Mouse (Mus musculus) embryonic facial prominence, embryonic 12.5 days (tissue): ENCODE measurements around the gene Hnrnph3. TPM values are rescaled to one million over a fixed set of nuclear protein-coding genes. Genes with fewer than 3 reads are reported as not detected.
"Not testable (repeated sequence)": the region's sequence is repeated elsewhere in the genome, so short reads cannot be mapped to it uniquely, and the experiment has no call there.

Experiments
- ATAC-seq: fragments of 200-750 bp; cut with Nextera tagmentation; 2 replicates; pipeline ENCODE4 v1.8.0; 2017; ENCODE audit not compliant: insufficient number of reproducible peaks, insufficient read depth, low FRiP score, low TSS enrichment
- H3K27ac ChIP-seq: fragments of 300-500 bp; sonication (generic); 2 replicates; pipeline ENCODE4 v1.5.1; 2016; ENCODE audit warnings: mild to moderate bottlenecking
- H3K27me3 ChIP-seq: fragments of 300-500 bp; sonication (generic); 2 replicates; pipeline ENCODE4 v1.6.1; 2016; ENCODE audit warnings: mild to moderate bottlenecking, moderate library complexity
- H3K36me3 ChIP-seq: fragments of 300-500 bp; sonication (generic); 2 replicates; pipeline ENCODE4 v1.6.1; 2016; ENCODE audit warnings: mild to moderate bottlenecking
- H3K4me1 ChIP-seq: fragments of 300-500 bp; sonication (generic); 2 replicates; pipeline ENCODE4 v1.6.1; 2016
- H3K4me2 ChIP-seq: fragments of 300-500 bp; sonication (generic); replicated peaks from 2 replicates; pipeline ENCODE4 v1.6.1; 2016; ENCODE audit warnings: mild to moderate bottlenecking, moderate library complexity
- H3K4me3 ChIP-seq: fragments of 300-500 bp; sonication (generic); 2 replicates; pipeline ENCODE4 v1.5.1; 2016; ENCODE audit warnings: mild to moderate bottlenecking
- H3K9ac ChIP-seq: fragments of 300-500 bp; sonication (generic); 2 replicates; pipeline ENCODE4 v1.6.1; 2016; ENCODE audit warnings: mild to moderate bottlenecking, moderate library complexity
- H3K9me3 ChIP-seq: fragments of 300-500 bp; sonication (generic); 2 replicates; pipeline ENCODE4 v1.6.1; 2016; ENCODE audit warnings: mild to moderate bottlenecking, moderate library complexity
- WGBS: fragments of 180-500 bp; shearing (Covaris S2); methylation state at CpG from one replicate; pipeline ENCODE4 v1.1.7; 2016; 5-methylcytosine and 5-hydroxymethylcytosine counted together
- polyA plus RNA-seq: library from polyadenylated mRNA; unstranded; fragments of >200 nt; fragmentation: Nextera tagmentation; extraction: Ambion mirVana; gene quantifications from 2 replicates; pipeline ENCODE4 v1.2.1, GENCODE M21; 2016

Gene Hnrnph3
- polyA plus RNA-seq, 1 experiment from 2014 or later: 176 TPM

- not testable (repeated sequence) for H3K4me2 ChIP-seq, H3K36me3 ChIP-seq, H3K27me3 ChIP-seq, H3K4me1 ChIP-seq, ATAC-seq, H3K9ac ChIP-seq, H3K4me3 ChIP-seq, H3K27ac ChIP-seq, H3K9me3 ChIP-seq
- 89% methylated on average over 6 of the region's 6 CpGs for WGBS
These were observed 30.1 kb upstream of the Hnrnph3 start for GRCm38 (mm10) chr10:63054071-63054470.

GRCm38 (mm10) chr10:63053007-63053406, 29.0 kb upstream of the Hnrnph3 start:
- H3K27ac ChIP-seq: no peak overlapping the region
- no peaks in the 10 kb centered on the region for H3K36me3 ChIP-seq
- no peak overlapping the region for H3K4me2 ChIP-seq
- no peak overlapping the region for H3K4me3 ChIP-seq
- no peaks in the 10 kb centered on the region for H3K27me3 ChIP-seq
- ATAC-seq: no peak
- no peak overlapping the region for H3K9ac ChIP-seq
- H3K4me1 ChIP-seq: 0 out of 2 replicates have a peak, but pooled peaks cover 4% of the 10 kb centered on the region
- no peaks in the 10 kb centered on the region for H3K9me3 ChIP-seq
- WGBS: 58% methylated on average over 6 of the region's 6 CpGs

- WGBS: 75% methylated on average over 6 of the region's 6 CpGs
- no peak overlapping the region for H3K27ac ChIP-seq
- no peak for ATAC-seq
These were observed 28.0 kb upstream of the Hnrnph3 start for GRCm38 (mm10) chr10:63052011-63052410.

GRCm38 (mm10) chr10:63051267-63051666, 27.2 kb upstream of the Hnrnph3 start:
- Histone ChIP-seq H3K9ac (no peak overlapping the region), H3K27me3 (no peaks in the 10 kb centered on the region), H3K27ac (no peak overlapping the region), H3K4me2 (no peak overlapping the region), H3K4me1 (0 out of 2 replicates have a peak, but pooled peaks cover 4% of the 10 kb centered on the region), H3K9me3 (no peaks in the 10 kb centered on the region), H3K36me3 (no peaks in the 10 kb centered on the region), H3K4me3 (no peak overlapping the region)
- ATAC-seq: no peak
- WGBS: 61% methylated on average over 7 of the region's 7 CpGs

More at GRCm38 (mm10) chr10:63052011-63052410, 28.0 kb upstream of the Hnrnph3 start:
- H3K4me3 ChIP-seq: no peak overlapping the region
- H3K4me1 ChIP-seq: 0 out of 2 replicates have a peak, but pooled peaks cover 4% of the 10 kb centered on the region
- H3K27me3 ChIP-seq: no peaks in the 10 kb centered on the region
- H3K36me3 ChIP-seq: no peaks in the 10 kb centered on the region
- H3K9me3 ChIP-seq: no peaks in the 10 kb centered on the region
- no peak overlapping the region for H3K9ac ChIP-seq
- H3K4me2 ChIP-seq: no peak overlapping the region

GRCm38 (mm10) chr10:63049106-63049505, 25.1 kb upstream of the Hnrnph3 start:
- Histone ChIP-seq H3K4me3 (no peak overlapping the region), H3K27me3 (no peaks in the 10 kb centered on the region), H3K36me3 (no peaks in the 10 kb centered on the region), H3K9ac (no peak overlapping the region), H3K4me1 (0 out of 2 replicates have a peak, but pooled peaks cover 4% of the 10 kb centered on the region), H3K27ac (no peak overlapping the region), H3K9me3 (no peaks in the 10 kb centered on the region), H3K4me2 (no peak overlapping the region)
- 92% methylated on average over 2 of the region's 2 CpGs for WGBS
- ATAC-seq: no peak

- Histone ChIP-seq H3K4me2 (no peak overlapping the region), H3K27me3 (no peaks in the 10 kb centered on the region), H3K4me1 (no peaks in the 10 kb centered on the region), H3K36me3 (no peaks in the 10 kb centered on the region), H3K9me3 (no peaks in the 10 kb centered on the region), H3K27ac (no peak overlapping the region), H3K4me3 (no peak overlapping the region), H3K9ac (no peak overlapping the region)
- ATAC-seq: no peak
- WGBS: 87% methylated on average over 8 of the region's 8 CpGs
These were observed 23.7 kb upstream of the Hnrnph3 start for GRCm38 (mm10) chr10:63047751-63048150.

GRCm38 (mm10) chr10:63043154-63043553, 19.1 kb upstream of the Hnrnph3 start:
- Histone ChIP-seq H3K4me1 (no peaks in the 10 kb centered on the region), H3K27me3 (no peaks in the 10 kb centered on the region), H3K4me2 (no peak overlapping the region), H3K4me3 (no peak overlapping the region), H3K27ac (no peak overlapping the region), H3K9ac (no peak overlapping the region), H3K36me3 (no peaks in the 10 kb centered on the region), H3K9me3 (no peaks in the 10 kb centered on the region)
- ATAC-seq: no peak
- 63% methylated on average over 3 of the region's 3 CpGs for WGBS

- H3K27me3 ChIP-seq: no peaks in the 10 kb centered on the region
- H3K9me3 ChIP-seq: no peaks in the 10 kb centered on the region
- ATAC-seq: no peak
- no peak overlapping the region for H3K27ac ChIP-seq
- H3K36me3 ChIP-seq: no peaks in the 10 kb centered on the region
- no peaks in the 10 kb centered on the region for H3K4me1 ChIP-seq
- 74% methylated on average over 5 of the region's 5 CpGs for WGBS
- no peak overlapping the region for H3K4me3 ChIP-seq
- H3K4me2 ChIP-seq: no peak overlapping the region
- no peak overlapping the region for H3K9ac ChIP-seq
These were observed 16.0 kb upstream of the Hnrnph3 start for GRCm38 (mm10) chr10:63039867-63040628.

GRCm38 (mm10) chr10:63038571-63039320, 14.7 kb upstream of the Hnrnph3 start:
- ATAC-seq: no peak
- Histone ChIP-seq H3K4me1 (no peaks in the 10 kb centered on the region), H3K27me3 (no peaks in the 10 kb centered on the region), H3K4me3 (no peak overlapping the region), H3K36me3 (no peaks in the 10 kb centered on the region), H3K9me3 (no peaks in the 10 kb centered on the region), H3K4me2 (no peak overlapping the region), H3K9ac (no peak overlapping the region), H3K27ac (no peak overlapping the region)
- 77% methylated on average over 14 of the region's 14 CpGs for WGBS

- Histone ChIP-seq H3K9me3 (no peaks in the 10 kb centered on the region), H3K9ac (no peak overlapping the region), H3K4me3 (no peak overlapping the region), H3K27me3 (no peaks in the 10 kb centered on the region), H3K4me2 (no peak overlapping the region), H3K27ac (no peak overlapping the region), H3K36me3 (no peaks in the 10 kb centered on the region), H3K4me1 (no peaks in the 10 kb centered on the region)
- 76% methylated on average over 3 of the region's 3 CpGs for WGBS
- no peak for ATAC-seq
These were observed 8.9 kb upstream of the Hnrnph3 start for GRCm38 (mm10) chr10:63032956-63033355.

- 79% methylated on average over 3 of the region's 3 CpGs for WGBS
- Histone ChIP-seq H3K4me3 (no peak overlapping the region), H3K27me3 (no peaks in the 10 kb centered on the region), H3K4me1 (no peaks in the 10 kb centered on the region), H3K27ac (no peak overlapping the region), H3K9me3 (no peaks in the 10 kb centered on the region), H3K9ac (no peak overlapping the region), H3K36me3 (no peaks in the 10 kb centered on the region), H3K4me2 (no peak overlapping the region)
- ATAC-seq: no peak
These were observed 8.2 kb upstream of the Hnrnph3 start for GRCm38 (mm10) chr10:63032267-63032666.

GRCm38 (mm10) chr10:63028396-63028795, 4.4 kb upstream of the Hnrnph3 start:
- no peak overlapping the region for H3K4me2 ChIP-seq
- H3K4me3 ChIP-seq: no peak overlapping the region
- no peaks in the 10 kb centered on the region for H3K36me3 ChIP-seq
- no peak for ATAC-seq
- H3K27ac ChIP-seq: 0 out of 2 replicates have a peak overlapping the region, but pooled peaks have one; percentile 11
- peaks cover 19% of the 10 kb centered on the region for H3K4me1 ChIP-seq
- H3K9ac ChIP-seq: no peak overlapping the region
- H3K27me3 ChIP-seq: no peaks in the 10 kb centered on the region
- 71% methylated on average over 4 of the region's 4 CpGs for WGBS
- H3K9me3 ChIP-seq: no peaks in the 10 kb centered on the region
